Mouse (Mus musculus) intestine, postnatal 0 days (tissue): ENCODE data around the gene Ap3s2. TPM values are rescaled to one million over a fixed set of nuclear protein-coding genes. Genes with fewer than 3 reads are reported as not detected.
A peak's percentile ranks its signal among the peaks of the same experiment; 100 is the strongest.

Source experiments
- ATAC-seq: fragments of 200-750 bp; cut with Nextera tagmentation; 2 replicates; pipeline ENCODE4 v1.8.0; 2017; ENCODE audit warnings: mild to moderate bottlenecking, moderate TSS enrichment, moderate library complexity
- H3K27ac ChIP-seq: fragments of 300-500 bp; sonication (generic); 2 replicates; pipeline ENCODE4 v1.5.1; 2014; ENCODE audit warnings: mild to moderate bottlenecking, low read depth, low read length, moderate library complexity
- H3K27me3 ChIP-seq: fragments of 300-500 bp; sonication (generic); replicated peaks from 2 replicates; pipeline ENCODE4 v1.6.1; 2014; ENCODE audit warnings: low read length, mixed read lengths; ENCODE audit not compliant: control insufficient read depth, insufficient read depth
- H3K36me3 ChIP-seq: fragments of 300-500 bp; sonication (generic); 2 replicates; pipeline ENCODE4 v1.6.1; 2014; ENCODE audit warnings: mild to moderate bottlenecking, moderate library complexity; ENCODE audit not compliant: control insufficient read depth, insufficient read depth
- H3K4me1 ChIP-seq: fragments of 300-500 bp; sonication (generic); replicated peaks from 2 replicates; pipeline ENCODE4 v1.6.1; 2014; ENCODE audit warnings: antibody characterized with exemption, low read length, mixed read lengths; ENCODE audit not compliant: control insufficient read depth, insufficient read depth
- H3K4me2 ChIP-seq: fragments of 300-500 bp; sonication (generic); replicated peaks from 2 replicates; pipeline ENCODE4 v1.6.1; 2014; ENCODE audit warnings: low read depth, mild to moderate bottlenecking, moderate library complexity
- H3K4me3 ChIP-seq: fragments of 300-500 bp; sonication (generic); 2 replicates; pipeline ENCODE4 v1.5.1; 2014; ENCODE audit warnings: low read depth, low read length
- H3K9ac ChIP-seq: fragments of 300-500 bp; sonication (generic); 2 replicates; pipeline ENCODE4 v1.6.1; 2014; ENCODE audit warnings: mild to moderate bottlenecking, low read depth, low read length
- H3K9me3 ChIP-seq: fragments of 300-500 bp; sonication (generic); 2 replicates; pipeline ENCODE4 v1.6.1; 2016; ENCODE audit warnings: mixed run types; ENCODE audit not compliant: control insufficient read depth
- CTCF ChIP-seq: sonication (generic); IDR thresholded peaks from 2 replicates; pipeline ENCODE4 v1.5.1; 2016; ENCODE audit warnings: low read depth, mild to moderate bottlenecking, control low read depth, antibody characterized with exemption, moderate library complexity
- WGBS: fragments of 180-500 bp; shearing (Covaris S2); extraction: QIAGEN DNeasy Blood & Tissue Kit; methylation state at CpG from one replicate; pipeline ENCODE4 v1.1.7; 2014; 5-methylcytosine and 5-hydroxymethylcytosine counted together
- polyA plus RNA-seq: library from polyadenylated mRNA; unstranded; fragments of >200 nt; fragmentation: Nextera tagmentation; extraction: Ambion mirVana; gene quantifications from 2 replicates; pipeline ENCODE4 v1.2.1, GENCODE M21; 2015

Gene Ap3s2
- polyA plus RNA-seq, 1 experiment from 2014 or later = 21.3 TPM

GRCm38 (mm10) chr7:79869072-79869719 is 51.3 kb downstream of the Ap3s2 start:
- H3K4me1 ChIP-seq = no peaks in the 10 kb centered on the region; the same call in 1 of the 2 replicates
- H3K27ac ChIP-seq = no peak overlapping the region
- no peak for TF ChIP-seq CTCF
- no peak overlapping the region for H3K4me3 ChIP-seq
- no peaks in the 10 kb centered on the region for H3K9me3 ChIP-seq
- peak; percentile 28 for ATAC-seq
- H3K9ac ChIP-seq = no peak overlapping the region
- no peaks in the 10 kb centered on the region for H3K36me3 ChIP-seq
- H3K27me3 ChIP-seq = no peaks in the 10 kb centered on the region
- H3K4me2 ChIP-seq = no peak overlapping the region
- 30% methylated on average over 6 of the region's 6 CpGs for WGBS

GRCm38 (mm10) chr7:79868475-79868874 is 52.0 kb downstream of the Ap3s2 start:
- H3K27ac ChIP-seq = peak overlapping the region; percentile 46; the same call in 1 of the 2 replicates
- WGBS = 55% methylated on average over 7 of the region's 7 CpGs

GRCm38 (mm10) chr7:79867861-79868260 is 52.6 kb downstream of the Ap3s2 start:
- 81% methylated on average over 13 of the region's 13 CpGs for WGBS
- H3K9me3 ChIP-seq = no peaks in the 10 kb centered on the region
- no peaks in the 10 kb centered on the region; the same call in 1 of the 2 replicates for H3K4me1 ChIP-seq
- H3K9ac ChIP-seq = no peak overlapping the region
- ATAC-seq = no peak
- H3K4me2 ChIP-seq = no peak overlapping the region
- no peak for TF ChIP-seq CTCF
- no peaks in the 10 kb centered on the region for H3K27me3 ChIP-seq
- no peaks in the 10 kb centered on the region for H3K36me3 ChIP-seq
- peak overlapping the region; percentile 46; the same call in 1 of the 2 replicates for H3K27ac ChIP-seq
- H3K4me3 ChIP-seq = no peak overlapping the region

More at GRCm38 (mm10) chr7:79868475-79868874, 52.0 kb downstream of the Ap3s2 start:
- no peaks in the 10 kb centered on the region for H3K9me3 ChIP-seq
- no peak for TF ChIP-seq CTCF
- no peak overlapping the region for H3K9ac ChIP-seq
- no peak overlapping the region for H3K4me2 ChIP-seq
- no peaks in the 10 kb centered on the region for H3K36me3 ChIP-seq
- no peak overlapping the region for H3K4me3 ChIP-seq
- H3K4me1 ChIP-seq = no peaks in the 10 kb centered on the region; the same call in 1 of the 2 replicates
- no peaks in the 10 kb centered on the region for H3K27me3 ChIP-seq
- ATAC-seq = peak; percentile 86

GRCm38 (mm10) chr7:79866294-79867000 is 54.0 kb downstream of the Ap3s2 start:
- H3K36me3 ChIP-seq = no peaks in the 10 kb centered on the region
- H3K4me2 ChIP-seq = no peak overlapping the region
- no peak overlapping the region for H3K27ac ChIP-seq
- no peaks in the 10 kb centered on the region for H3K27me3 ChIP-seq
- no peak for TF ChIP-seq CTCF
- ATAC-seq = no peak
- no peaks in the 10 kb centered on the region for H3K9me3 ChIP-seq
- H3K4me1 ChIP-seq = no peaks in the 10 kb centered on the region; the same call in 1 of the 2 replicates
- no peak overlapping the region for H3K4me3 ChIP-seq
- no peak overlapping the region for H3K9ac ChIP-seq
- WGBS = 77% methylated on average over 3 of the region's 3 CpGs

- WGBS = 74% methylated on average over 8 of the region's 8 CpGs
- 0 out of 2 replicates have a peak, but pooled peaks have one; percentile 13 for ATAC-seq
- no peak for TF ChIP-seq CTCF
- no peak overlapping the region for H3K4me2 ChIP-seq
- H3K27ac ChIP-seq = no peak overlapping the region
- no peaks in the 10 kb centered on the region for H3K9me3 ChIP-seq
- no peaks in the 10 kb centered on the region for H3K27me3 ChIP-seq
- H3K4me3 ChIP-seq = no peak overlapping the region
- no peak overlapping the region for H3K9ac ChIP-seq
- H3K36me3 ChIP-seq = no peaks in the 10 kb centered on the region
- no peaks in the 10 kb centered on the region for H3K4me1 ChIP-seq
Measured at GRCm38 (mm10) chr7:79861794-79862193, 58.7 kb downstream of the Ap3s2 start.

GRCm38 (mm10) chr7:79860811-79861210 is 59.6 kb downstream of the Ap3s2 start, which contains the start of gene Anpep:
Gene Anpep (minus strand): TSS chr7:79861059.
- 0 out of 2 replicates have a peak, but pooled peaks have one; percentile 35 for ATAC-seq
- H3K27ac ChIP-seq = no peak within 1 kb of the TSS
- WGBS = 57% methylated on average over 9 of the region's 9 CpGs

More at GRCm38 (mm10) chr7:79860811-79861210, 59.6 kb downstream of the Ap3s2 start, which contains the start of gene Anpep:
- TF ChIP-seq CTCF = no peak
- no peak within 1 kb of the TSS for H3K4me2 ChIP-seq
- no peaks in the 10 kb centered on the region for H3K36me3 ChIP-seq
- H3K27me3 ChIP-seq = no peaks in the 10 kb centered on the region
- H3K4me1 ChIP-seq = no peaks in the 10 kb centered on the region
- no peak within 1 kb of the TSS for H3K4me3 ChIP-seq
- H3K9me3 ChIP-seq = no peaks in the 10 kb centered on the region
- no peak within 1 kb of the TSS for H3K9ac ChIP-seq
